Mouse (Mus musculus) stomach, postnatal 0 days (tissue): ENCODE measurements around the gene Mtfr1l. TPM values are rescaled to one million over a fixed set of nuclear protein-coding genes. Genes with fewer than 3 reads are reported as not detected.

Experiments used
- ATAC-seq: fragments of 200-750 bp; cut with Nextera tagmentation; 2 replicates; pipeline ENCODE4 v1.8.0; 2017; ENCODE audit not compliant: low FRiP score, low TSS enrichment
- DNase-seq: peaks from one replicate; pipeline ENCODE4 v3.0.0-alpha.2; 2016; ENCODE audit warnings: low spot score
- H3K27ac ChIP-seq: fragments of 300-500 bp; sonication (generic); replicated peaks from 2 replicates; pipeline ENCODE4 v1.5.1; 2014; ENCODE audit warnings: mild to moderate bottlenecking, control low read depth
- H3K27me3 ChIP-seq: fragments of 300-500 bp; sonication (generic); 2 replicates; pipeline ENCODE4 v1.6.1; 2014; ENCODE audit warnings: low read length; ENCODE audit not compliant: control insufficient read depth, insufficient read depth
- H3K36me3 ChIP-seq: fragments of 300-500 bp; sonication (generic); 2 replicates; pipeline ENCODE4 v1.6.1; 2014; ENCODE audit warnings: low read length, mixed read lengths; ENCODE audit not compliant: control insufficient read depth, insufficient read depth
- H3K4me1 ChIP-seq: fragments of 300-500 bp; sonication (generic); replicated peaks from 2 replicates; pipeline ENCODE4 v1.6.1; 2014; ENCODE audit warnings: antibody characterized with exemption; ENCODE audit not compliant: control insufficient read depth, insufficient read depth
- H3K4me2 ChIP-seq: fragments of 300-500 bp; sonication (generic); replicated peaks from 2 replicates; pipeline ENCODE4 v1.6.1; 2014; ENCODE audit warnings: low read depth, mild to moderate bottlenecking, control low read depth, moderate library complexity
- H3K4me3 ChIP-seq: fragments of 300-500 bp; sonication (generic); 2 replicates; pipeline ENCODE4 v1.5.1; 2014; ENCODE audit warnings: low read depth, low read length, control low read depth
- H3K9ac ChIP-seq: fragments of 300-500 bp; sonication (generic); 2 replicates; pipeline ENCODE4 v1.6.1; 2014; ENCODE audit warnings: mild to moderate bottlenecking, low read length, control low read depth, mixed read lengths
- H3K9me3 ChIP-seq: fragments of 300-500 bp; sonication (generic); 2 replicates; pipeline ENCODE4 v1.6.1; 2016; ENCODE audit warnings: low read length; ENCODE audit not compliant: control insufficient read depth
- CTCF ChIP-seq: IDR thresholded peaks from 2 replicates; pipeline ENCODE4 v1.5.1; 2016; ENCODE audit warnings: antibody characterized with exemption, low read depth, mild to moderate bottlenecking, moderate library complexity
- EP300 ChIP-seq: optimal IDR thresholded peaks from 2 replicates; pipeline ENCODE3; 2016; ENCODE audit warnings: antibody characterized with exemption
- WGBS: fragments of 180-500 bp; shearing (Covaris S2); extraction: QIAGEN DNeasy Blood & Tissue Kit; methylation state at CpG from one replicate; pipeline ENCODE4 v1.1.7; 2014; 5-methylcytosine and 5-hydroxymethylcytosine counted together
- polyA plus RNA-seq: library from polyadenylated mRNA; unstranded; fragments of >200 nt; fragmentation: Nextera tagmentation; extraction: Ambion mirVana; gene quantifications from 2 replicates; pipeline ENCODE4 v1.2.1, GENCODE M21; 2015

Mtfr1l gene
- polyA plus RNA-seq, 1 experiment from 2014 or later = 64.7 TPM

DNA sequence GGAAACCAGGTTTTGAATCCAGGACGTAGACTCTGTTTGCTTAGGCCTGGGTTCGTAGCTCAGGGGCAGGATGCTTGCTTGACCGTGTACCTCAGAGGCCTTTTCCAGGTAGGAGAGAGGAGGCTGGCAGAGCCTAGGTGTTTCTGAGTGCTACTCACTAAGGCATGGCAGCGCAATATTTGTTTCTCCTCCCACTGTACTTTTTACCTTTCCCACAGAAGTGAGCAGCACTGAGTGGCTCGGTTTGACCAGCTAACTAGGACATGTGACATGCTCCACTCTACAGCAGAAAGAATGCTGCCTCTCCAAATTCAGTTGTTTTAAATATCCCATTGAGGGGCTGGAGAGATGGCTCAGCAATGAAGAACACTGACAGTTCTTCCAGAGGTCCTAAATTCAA, 47.0 kb downstream of the Mtfr1l start:
- no peak for TF ChIP-seq EP300
- no peak for TF ChIP-seq CTCF
- H3K36me3 ChIP-seq = no peaks in the 10 kb centered on the region
- ATAC-seq (peak; percentile 73), DNase-seq (peak; percentile 41)
- H3K9ac ChIP-seq = no peak overlapping the region
- 64% methylated on average over 5 of the region's 5 CpGs for WGBS
- H3K4me2 ChIP-seq = no peak overlapping the region
- H3K27me3 ChIP-seq = no peaks in the 10 kb centered on the region
- H3K9me3 ChIP-seq = no peaks in the 10 kb centered on the region
- peak overlapping the region; percentile 49; the same call in 1 of the 2 replicates for H3K27ac ChIP-seq
- H3K4me1 ChIP-seq = no peaks in the 10 kb centered on the region
- no peak overlapping the region for H3K4me3 ChIP-seq

DNA sequence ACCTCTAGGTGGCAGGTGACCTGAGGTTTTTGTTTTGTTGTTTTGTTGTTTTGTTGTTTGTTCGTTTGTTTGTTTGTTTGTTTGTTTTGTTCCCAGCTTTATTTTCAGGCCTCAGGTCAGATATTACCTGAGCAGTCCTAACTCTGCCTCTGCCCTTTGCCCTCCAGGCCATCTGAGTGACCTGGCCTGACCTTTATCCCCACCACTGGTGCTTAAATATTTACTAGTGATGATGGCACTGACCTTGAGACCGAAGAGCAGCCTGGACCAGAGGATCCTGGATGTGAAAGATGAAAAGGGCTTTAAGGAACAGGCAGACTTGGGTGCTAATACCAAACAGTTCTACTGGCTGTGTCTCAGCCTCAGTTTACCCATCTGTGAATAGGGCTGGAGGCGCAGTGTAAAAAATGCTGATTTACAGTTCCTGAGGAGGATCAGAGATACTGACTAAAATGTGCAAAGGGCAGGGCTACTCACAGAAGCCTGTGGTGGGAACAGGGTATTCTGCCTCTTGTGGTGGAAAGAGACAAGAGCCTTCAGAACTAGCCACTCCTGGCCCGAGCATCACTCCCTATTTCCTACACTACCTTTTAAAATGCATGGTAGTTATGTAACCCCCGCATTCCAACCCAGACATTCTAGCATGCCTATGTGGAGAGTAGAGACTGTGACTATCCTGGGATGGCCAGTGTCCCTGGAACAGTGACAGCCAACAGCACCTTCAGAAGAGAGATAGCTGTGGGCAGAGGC, 49.9 kb downstream of the Mtfr1l start:
- H3K27ac ChIP-seq = no peak overlapping the region
- WGBS = 80% methylated on average over 5 of the region's 5 CpGs
- TF ChIP-seq CTCF (peak; percentile 27), EP300 (no peak)
- no peaks in the 10 kb centered on the region for H3K36me3 ChIP-seq
- H3K9me3 ChIP-seq = no peaks in the 10 kb centered on the region
- no peak overlapping the region for H3K4me3 ChIP-seq
- DNase-seq (no peak), ATAC-seq (no peak)
- H3K9ac ChIP-seq = no peak overlapping the region
- no peaks in the 10 kb centered on the region for H3K4me1 ChIP-seq
- H3K4me2 ChIP-seq = no peak overlapping the region
- no peaks in the 10 kb centered on the region for H3K27me3 ChIP-seq

DNA sequence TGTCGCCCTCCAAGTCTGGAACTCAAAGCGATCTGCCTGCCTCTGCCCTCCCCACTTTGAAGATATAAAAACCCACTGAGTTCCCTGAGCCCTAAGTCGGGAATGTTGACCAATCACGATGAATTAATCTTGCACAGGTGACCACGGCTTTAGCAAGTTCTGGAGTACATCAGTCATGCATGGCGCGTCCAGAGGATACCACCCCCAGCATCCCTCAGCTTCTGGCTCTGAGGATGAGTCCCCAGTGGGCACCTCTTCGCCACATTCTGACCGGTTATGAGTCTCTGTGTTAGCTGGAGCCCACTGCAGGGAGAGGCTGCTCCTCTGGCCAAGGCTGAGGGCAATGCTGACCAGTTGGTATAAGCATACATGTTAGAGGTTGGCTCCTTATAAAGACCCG, 51.0 kb downstream of the Mtfr1l start:
- Histone ChIP-seq H3K4me2 (no peak overlapping the region), H3K9ac (no peak overlapping the region), H3K9me3 (no peaks in the 10 kb centered on the region), H3K4me1 (no peaks in the 10 kb centered on the region), H3K27ac (no peak overlapping the region), H3K36me3 (no peaks in the 10 kb centered on the region), H3K4me3 (no peak overlapping the region), H3K27me3 (no peaks in the 10 kb centered on the region)
- WGBS = 77% methylated on average over 10 of the region's 10 CpGs
- no peak for ATAC-seq
- no peak for DNase-seq
- TF ChIP-seq EP300 (no peak), CTCF (no peak)

GRCm38 (mm10) chr4:134483696-134484095, 51.5 kb downstream of the Mtfr1l start:
- Histone ChIP-seq H3K9me3 (no peaks in the 10 kb centered on the region), H3K27me3 (no peaks in the 10 kb centered on the region), H3K4me3 (no peak overlapping the region), H3K9ac (no peak overlapping the region), H3K36me3 (no peaks in the 10 kb centered on the region), H3K4me1 (no peaks in the 10 kb centered on the region), H3K4me2 (no peak overlapping the region), H3K27ac (no peak overlapping the region)
- 41% methylated on average over 6 of the region's 6 CpGs for WGBS
- DNase-seq = no peak
- ATAC-seq = no peak
- TF ChIP-seq EP300 (no peak), CTCF (no peak)

GRCm38 (mm10) chr4:134483078-134483688, 52.0 kb downstream of the Mtfr1l start:
- TF ChIP-seq EP300 (no peak), CTCF (no peak)
- no peaks in the 10 kb centered on the region for H3K9me3 ChIP-seq
- no peak overlapping the region for H3K4me3 ChIP-seq
- H3K9ac ChIP-seq = no peak overlapping the region
- ATAC-seq (no peak), DNase-seq (no peak)
- H3K4me2 ChIP-seq = no peak overlapping the region
- H3K27ac ChIP-seq = peak overlapping the region; percentile 56; the same call in 1 of the 2 replicates
- no peaks in the 10 kb centered on the region for H3K27me3 ChIP-seq
- 64% methylated on average over 6 of the region's 6 CpGs for WGBS
- H3K36me3 ChIP-seq = no peaks in the 10 kb centered on the region
- no peaks in the 10 kb centered on the region for H3K4me1 ChIP-seq

DNA sequence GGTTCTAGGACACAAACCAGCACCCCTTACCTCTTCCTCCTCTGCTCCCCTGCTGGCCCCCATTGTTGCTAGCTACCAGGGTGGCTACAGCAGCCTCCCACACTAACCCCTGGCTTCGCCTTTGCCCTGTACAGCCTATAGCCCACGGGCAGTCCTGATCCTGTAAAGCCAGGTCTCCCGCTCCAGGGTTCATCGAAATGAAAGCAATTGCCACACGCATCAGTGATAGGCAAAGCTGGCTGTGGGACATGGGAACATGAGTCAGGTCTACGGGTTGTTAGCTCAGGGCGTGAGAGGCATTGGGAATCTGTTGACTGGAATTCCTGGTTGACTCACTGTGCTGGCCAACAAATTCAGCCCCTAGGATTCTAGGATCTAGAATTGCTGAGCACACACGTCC, 52.7 kb downstream of the Mtfr1l start:
- 52% methylated on average over 8 of the region's 8 CpGs for WGBS
- Histone ChIP-seq H3K36me3 (no peaks in the 10 kb centered on the region), H3K4me1 (no peaks in the 10 kb centered on the region), H3K4me3 (no peak overlapping the region), H3K9ac (no peak overlapping the region), H3K27ac (peak overlapping the region; percentile 89), H3K4me2 (no peak overlapping the region; the same call in 1 of the 2 replicates), H3K9me3 (no peaks in the 10 kb centered on the region), H3K27me3 (no peaks in the 10 kb centered on the region)
- TF ChIP-seq CTCF (no peak), EP300 (no peak)
- ATAC-seq (peak; percentile 79), DNase-seq (peak; percentile 76)
